Mouse (Mus musculus): ENCODE measurements around the gene Sorl1. TPM values are rescaled to one million over a fixed set of nuclear protein-coding genes. Genes with fewer than 3 reads are reported as not detected.

Sorl1 gene
- polyA plus RNA-seq, 1 experiment, result under 0.01 TPM

GRCm38 (mm10) chr9:41936598-41936997 is 187.5 kb downstream of the Sorl1 start:
- Histone ChIP-seq H3K4me3 (no peak overlapping the region), H3K4me2 (ENCODE audit: low read depth) (no peak overlapping the region), H3K79me2 (ENCODE audit: control insufficient read depth, insufficient read depth) (no peaks in the 10 kb centered on the region), H3K27me3 (ENCODE audit: control insufficient read depth, insufficient read depth, insufficient read length) (no peaks in the 10 kb centered on the region), H3K36me3 (ENCODE audit: control insufficient read depth, insufficient read depth) (no peaks in the 10 kb centered on the region), H3ac (ENCODE audit: control insufficient read depth, insufficient read length) (no peak overlapping the region)
- TF ChIP-seq MYOG (IDR thresholded peaks at IDR 0.05; ENCODE audit: control insufficient read depth in 1 of 3, insufficient read depth in 1 of 3, insufficient read length in 2 of 3, low read depth in 2 of 3) (no peak), CEBPB (IDR thresholded peaks at IDR 0.05; ENCODE audit: insufficient read depth, poor library complexity, severe bottlenecking) (no peak), TCF3 (IDR thresholded peaks at IDR 0.05; ENCODE audit: insufficient read length, low read depth) (no peak), POLR2A (IDR thresholded peaks at IDR 0.05; ENCODE audit: insufficient read length, low read depth) (no peak)

- H3K4me3 ChIP-seq, result no peak overlapping the region
- no peak for TF ChIP-seq POLR2AphosphoS2 (IDR thresholded peaks at IDR 0.05; ENCODE audit: insufficient read length, low read depth)
- no peak for TF ChIP-seq CEBPB (IDR thresholded peaks at IDR 0.05; ENCODE audit: insufficient read depth, poor library complexity, severe bottlenecking)
- TF ChIP-seq POLR2A (IDR thresholded peaks at IDR 0.05; ENCODE audit: insufficient read length, low read depth), result no peak
- TF ChIP-seq USF1 (IDR thresholded peaks at IDR 0.05; ENCODE audit: low read depth), result no peak
- TF ChIP-seq MYOD1 (IDR thresholded peaks at IDR 0.05; ENCODE audit: control insufficient read depth in 1 of 3, insufficient read length in 2 of 3, low read depth in 2 of 3), result no peak
- TF ChIP-seq TCF12 (IDR thresholded peaks at IDR 0.05; ENCODE audit: insufficient read depth, poor library complexity, severe bottlenecking), result no peak
- no peak for TF ChIP-seq MAX (IDR thresholded peaks at IDR 0.05; ENCODE audit: low read depth)
- TF ChIP-seq E2F4 (IDR thresholded peaks at IDR 0.05; ENCODE audit: insufficient read depth), result no peak
- no peak for TF ChIP-seq REST (IDR thresholded peaks at IDR 0.05; ENCODE audit: insufficient read depth, insufficient read length)
- TF ChIP-seq TCF3 (IDR thresholded peaks at IDR 0.05; ENCODE audit: insufficient read length, low read depth), result no peak
- no peak for TF ChIP-seq SRF (IDR thresholded peaks at IDR 0.05; ENCODE audit: control insufficient read depth, insufficient read length, low read depth)
- no peak for TF ChIP-seq MYOG (IDR thresholded peaks at IDR 0.05; ENCODE audit: control insufficient read depth in 1 of 3, insufficient read depth in 1 of 3, insufficient read length in 2 of 3, low read depth in 2 of 3)
Measured at GRCm38 (mm10) chr9:41935979-41936378, 188.1 kb downstream of the Sorl1 start.

DNA sequence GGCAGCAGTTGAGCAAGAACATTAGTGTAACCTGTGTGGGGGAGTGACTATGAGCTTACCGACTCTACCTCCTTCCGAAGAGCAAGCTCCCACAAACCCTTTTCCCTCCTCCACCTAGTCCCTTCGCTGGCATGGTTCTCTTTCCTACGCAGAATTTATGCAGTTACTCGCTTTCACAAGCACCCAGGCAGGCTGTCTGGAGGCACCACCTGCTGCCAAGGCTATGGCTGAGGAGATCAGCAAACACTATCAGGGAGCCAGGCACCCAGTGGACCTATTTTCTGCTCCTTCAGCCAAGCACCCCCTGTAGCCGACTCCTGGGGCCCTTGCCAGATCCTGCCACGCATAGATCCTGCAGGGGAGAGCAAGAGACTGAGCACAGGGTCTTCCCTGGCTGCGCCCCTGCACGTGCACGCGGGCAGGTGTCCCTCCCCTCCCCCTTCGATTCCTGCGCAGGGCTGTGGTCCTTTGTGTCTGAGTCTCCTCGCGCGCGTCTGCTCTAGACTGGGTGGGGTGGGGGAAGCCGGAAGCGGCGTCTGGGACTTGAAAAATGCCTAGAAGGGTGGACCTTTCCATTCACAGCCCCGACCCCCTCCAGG is 188.6 kb downstream of the Sorl1 start:
- H3K4me3 ChIP-seq, result no peak overlapping the region
- no peaks in the 10 kb centered on the region for H3K36me3 ChIP-seq (ENCODE audit: control insufficient read depth, insufficient read depth)
- H3K4me2 ChIP-seq (ENCODE audit: low read depth), result no peak overlapping the region
- no peaks in the 10 kb centered on the region for H3K79me2 ChIP-seq (ENCODE audit: control insufficient read depth, insufficient read depth)
- no peaks in the 10 kb centered on the region for H3K27me3 ChIP-seq (ENCODE audit: control insufficient read depth, insufficient read depth, insufficient read length)
- TF ChIP-seq TCF3 (IDR thresholded peaks at IDR 0.05; ENCODE audit: insufficient read length, low read depth) (no peak), POLR2AphosphoS2 (IDR thresholded peaks at IDR 0.05; ENCODE audit: insufficient read length, low read depth) (no peak), E2F4 (IDR thresholded peaks at IDR 0.05; ENCODE audit: insufficient read depth) (no peak), REST (IDR thresholded peaks at IDR 0.05; ENCODE audit: insufficient read depth, insufficient read length) (no peak), MYOG (IDR thresholded peaks at IDR 0.05; ENCODE audit: control insufficient read depth in 1 of 3, insufficient read depth in 1 of 3, insufficient read length in 2 of 3, low read depth in 2 of 3) (no peak), USF1 (IDR thresholded peaks at IDR 0.05; ENCODE audit: low read depth) (no peak), TCF12 (IDR thresholded peaks at IDR 0.05; ENCODE audit: insufficient read depth, poor library complexity, severe bottlenecking) (no peak), SRF (IDR thresholded peaks at IDR 0.05; ENCODE audit: control insufficient read depth, insufficient read length, low read depth) (no peak), MAX (IDR thresholded peaks at IDR 0.05; ENCODE audit: low read depth) (no peak), MYOD1 (IDR thresholded peaks at IDR 0.05; ENCODE audit: control insufficient read depth in 1 of 3, insufficient read length in 2 of 3, low read depth in 2 of 3) (no peak), POLR2A (IDR thresholded peaks at IDR 0.05; ENCODE audit: insufficient read length, low read depth) (no peak), CEBPB (IDR thresholded peaks at IDR 0.05; ENCODE audit: insufficient read depth, poor library complexity, severe bottlenecking) (no peak)
- no peak overlapping the region for H3ac ChIP-seq (ENCODE audit: control insufficient read depth, insufficient read length)

More at GRCm38 (mm10) chr9:41935979-41936378, 188.1 kb downstream of the Sorl1 start:
- Histone ChIP-seq H3K27me3 (ENCODE audit: control insufficient read depth, insufficient read depth, insufficient read length) (no peaks in the 10 kb centered on the region), H3K79me2 (ENCODE audit: control insufficient read depth, insufficient read depth) (no peaks in the 10 kb centered on the region), H3K36me3 (ENCODE audit: control insufficient read depth, insufficient read depth) (no peaks in the 10 kb centered on the region), H3K4me2 (ENCODE audit: low read depth) (no peak overlapping the region), H3ac (ENCODE audit: control insufficient read depth, insufficient read length) (no peak overlapping the region)

GRCm38 (mm10) chr9:41934848-41935372 is 189.2 kb downstream of the Sorl1 start:
- H3ac ChIP-seq (ENCODE audit: control insufficient read depth, insufficient read length), result no peak overlapping the region
- no peak overlapping the region for H3K4me2 ChIP-seq (ENCODE audit: low read depth)
- H3K79me2 ChIP-seq (ENCODE audit: control insufficient read depth, insufficient read depth), result no peaks in the 10 kb centered on the region
- no peak overlapping the region for H3K4me3 ChIP-seq
- TF ChIP-seq CEBPB (IDR thresholded peaks at IDR 0.05; ENCODE audit: insufficient read depth, poor library complexity, severe bottlenecking) (no peak), MAX (IDR thresholded peaks at IDR 0.05; ENCODE audit: low read depth) (no peak), REST (IDR thresholded peaks at IDR 0.05; ENCODE audit: insufficient read depth, insufficient read length) (no peak), MYOD1 (IDR thresholded peaks at IDR 0.05; ENCODE audit: control insufficient read depth in 1 of 3, insufficient read length in 2 of 3, low read depth in 2 of 3) (no peak), MYOG (IDR thresholded peaks at IDR 0.05; ENCODE audit: control insufficient read depth in 1 of 3, insufficient read depth in 1 of 3, insufficient read length in 2 of 3, low read depth in 2 of 3) (no peak)
- H3K36me3 ChIP-seq (ENCODE audit: control insufficient read depth, insufficient read depth), result no peaks in the 10 kb centered on the region
- no peaks in the 10 kb centered on the region for H3K27me3 ChIP-seq (ENCODE audit: control insufficient read depth, insufficient read depth, insufficient read length)

DNA sequence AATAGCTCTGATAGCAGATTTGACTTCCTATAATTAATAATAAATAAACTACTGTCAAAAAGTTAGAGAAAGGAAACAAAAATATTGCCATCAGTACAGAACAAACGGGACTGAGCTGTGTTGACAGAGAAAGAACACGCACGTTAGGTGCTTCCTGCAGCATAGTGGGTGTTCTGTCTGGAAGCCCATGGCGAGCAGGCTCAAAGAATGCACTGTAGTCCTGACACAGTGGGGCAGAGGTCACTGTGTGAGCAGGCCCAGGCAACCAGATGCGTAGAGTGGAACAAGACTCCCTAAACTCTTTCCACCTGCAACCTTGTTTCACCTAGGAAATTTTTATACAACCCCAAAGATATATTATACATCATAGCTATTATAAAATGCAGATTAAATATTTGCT is 194.1 kb downstream of the Sorl1 start:
- H3K4me2 ChIP-seq (ENCODE audit: low read depth), result no peak overlapping the region
- H3ac ChIP-seq (ENCODE audit: control insufficient read depth, insufficient read length), result no peak overlapping the region
- TF ChIP-seq CEBPB (IDR thresholded peaks at IDR 0.05; ENCODE audit: insufficient read depth, poor library complexity, severe bottlenecking), result no peak
- TF ChIP-seq SRF (IDR thresholded peaks at IDR 0.05; ENCODE audit: control insufficient read depth, insufficient read length, low read depth), result no peak
- TF ChIP-seq E2F4 (IDR thresholded peaks at IDR 0.05; ENCODE audit: insufficient read depth), result no peak
- TF ChIP-seq MYOG (IDR thresholded peaks at IDR 0.05; ENCODE audit: control insufficient read depth in 1 of 3, insufficient read depth in 1 of 3, insufficient read length in 2 of 3, low read depth in 2 of 3), result no peak
- no peak for TF ChIP-seq REST (IDR thresholded peaks at IDR 0.05; ENCODE audit: insufficient read depth, insufficient read length)
- no peak for TF ChIP-seq MYOD1 (IDR thresholded peaks at IDR 0.05; ENCODE audit: control insufficient read depth in 1 of 3, insufficient read length in 2 of 3, low read depth in 2 of 3)
- TF ChIP-seq MAX (IDR thresholded peaks at IDR 0.05; ENCODE audit: low read depth), result no peak
- no peak for TF ChIP-seq TCF12 (IDR thresholded peaks at IDR 0.05; ENCODE audit: insufficient read depth, poor library complexity, severe bottlenecking)
- no peak for TF ChIP-seq POLR2AphosphoS2 (IDR thresholded peaks at IDR 0.05; ENCODE audit: insufficient read length, low read depth)
- no peaks in the 10 kb centered on the region for H3K79me2 ChIP-seq (ENCODE audit: control insufficient read depth, insufficient read depth)
- H3K27me3 ChIP-seq (ENCODE audit: control insufficient read depth, insufficient read depth, insufficient read length), result no peaks in the 10 kb centered on the region
- no peak overlapping the region for H3K4me3 ChIP-seq
- H3K36me3 ChIP-seq (ENCODE audit: control insufficient read depth, insufficient read depth), result no peaks in the 10 kb centered on the region

Measured in myocyte (in vitro differentiated cells).